Mouse (Mus musculus): Measurements from ENCODE around the gene Adgb.

GRCm38 (mm10) chr10:10468699-10469547 lies 3.2 kb downstream of the Adgb start:
- no peak for TF ChIP-seq CTCF (IDR thresholded peaks at IDR 0.05)
- no peak for TF ChIP-seq EP300 (IDR thresholded peaks at IDR 0.05)

All from lung, postnatal 0 days (tissue).